Mouse (Mus musculus) midbrain, postnatal 0 days (tissue): Measurements from ENCODE around the gene Aldh18a1. TPM values are rescaled to one million over a fixed set of nuclear protein-coding genes. Genes with fewer than 3 reads are reported as not detected.

Experiments used
- ATAC-seq: fragments of 200-750 bp; cut with Nextera tagmentation; 2 replicates; pipeline ENCODE4 v1.8.0; 2017; ENCODE audit warnings: moderate number of reproducible peaks, mild to moderate bottlenecking, moderate TSS enrichment, moderate library complexity; ENCODE audit not compliant: low FRiP score
- DNase-seq: peaks from one replicate; pipeline ENCODE4 v3.0.0-alpha.2; 2015; ENCODE audit warnings: low spot score
- H3K27ac ChIP-seq: fragments of 300-500 bp; sonication (generic); 2 replicates; pipeline ENCODE4 v1.5.1; 2014; ENCODE audit warnings: low read depth, mild to moderate bottlenecking, low read length, mixed read lengths
- H3K27me3 ChIP-seq: fragments of 300-500 bp; sonication (generic); 2 replicates; pipeline ENCODE4 v1.6.1; 2014; ENCODE audit warnings: low read length, control low read depth, mixed read lengths; ENCODE audit not compliant: insufficient read depth
- H3K36me3 ChIP-seq: fragments of 300-500 bp; sonication (generic); 2 replicates; pipeline ENCODE4 v1.6.1; 2014; ENCODE audit warnings: low read length, control low read depth, mixed read lengths; ENCODE audit not compliant: insufficient read depth
- H3K4me1 ChIP-seq: fragments of 300-500 bp; sonication (generic); 2 replicates; pipeline ENCODE4 v1.6.1; 2014; ENCODE audit warnings: mild to moderate bottlenecking, control low read depth, antibody characterized with exemption, low read length, mixed read lengths; ENCODE audit not compliant: insufficient read depth
- H3K4me2 ChIP-seq: fragments of 300-500 bp; sonication (generic); 2 replicates; pipeline ENCODE4 v1.6.1; 2014; ENCODE audit warnings: low read depth, mild to moderate bottlenecking, low read length, mixed read lengths; ENCODE audit not compliant: poor library complexity, severe bottlenecking
- H3K4me3 ChIP-seq: fragments of 300-500 bp; sonication (generic); 2 replicates; pipeline ENCODE4 v1.5.1; 2014; ENCODE audit warnings: low read depth, mild to moderate bottlenecking, low read length, moderate library complexity
- H3K9ac ChIP-seq: fragments of 300-500 bp; sonication (generic); replicated peaks from 2 replicates; pipeline ENCODE4 v1.6.1; 2014; ENCODE audit warnings: mild to moderate bottlenecking, low read length, moderate library complexity, mixed read lengths; ENCODE audit not compliant: poor library complexity, severe bottlenecking
- H3K9me3 ChIP-seq: fragments of 300-500 bp; sonication (generic); 2 replicates; pipeline ENCODE4 v1.6.1; 2016; ENCODE audit warnings: low read length, control low read depth
- CTCF ChIP-seq: IDR thresholded peaks from 2 replicates; pipeline ENCODE4 v1.5.1; 2016; ENCODE audit warnings: antibody characterized with exemption, mild to moderate bottlenecking
- WGBS: fragments of 180-500 bp; shearing (Covaris S2); extraction: QIAGEN DNeasy Blood & Tissue Kit; methylation state at CpG from one replicate; pipeline ENCODE4 v1.1.7; 2014; 5-methylcytosine and 5-hydroxymethylcytosine counted together
- polyA plus RNA-seq: library from polyadenylated mRNA; unstranded; fragments of >200 nt; fragmentation: Nextera tagmentation; extraction: Ambion mirVana; gene quantifications from 2 replicates; pipeline ENCODE4 v1.2.1, GENCODE M21; 2015
- total RNA-seq: library from RNA; depleted of rRNA; stranded (reverse); fragments of >200 nt; gene quantifications from 2 replicates; pipeline ENCODE4 v1.2.3, GENCODE M21; 2014

Aldh18a1 gene
- total and polyA plus RNA-seq, 2 experiments from 2014 or later: 28.9 to 67.4 TPM

- Histone ChIP-seq H3K4me2 (no peak overlapping the region), H3K36me3 (no peaks in the 10 kb centered on the region), H3K9me3 (no peaks in the 10 kb centered on the region), H3K27me3 (no peaks in the 10 kb centered on the region), H3K4me3 (no peak overlapping the region), H3K9ac (no peak overlapping the region), H3K27ac (no peak overlapping the region), H3K4me1 (no peaks in the 10 kb centered on the region)
- 84% methylated on average over 2 of the region's 2 CpGs for WGBS
- ATAC-seq (no peak), DNase-seq (no peak)
- no peak for TF ChIP-seq CTCF
Observed at GRCm38 (mm10) chr19:40530323-40530722, 57.9 kb downstream of the Aldh18a1 start.

GRCm38 (mm10) chr19:40528254-40528653 is 60.0 kb downstream of the Aldh18a1 start:
- Histone ChIP-seq H3K4me3 (no peak overlapping the region), H3K27me3 (no peaks in the 10 kb centered on the region), H3K9me3 (no peaks in the 10 kb centered on the region), H3K4me1 (no peaks in the 10 kb centered on the region), H3K4me2 (no peak overlapping the region), H3K27ac (no peak overlapping the region), H3K9ac (no peak overlapping the region), H3K36me3 (no peaks in the 10 kb centered on the region)
- TF ChIP-seq CTCF: no peak
- ATAC-seq: no peak
- no peak for DNase-seq

GRCm38 (mm10) chr19:40526367-40527014 is 61.8 kb downstream of the Aldh18a1 start:
- Histone ChIP-seq H3K27me3 (no peaks in the 10 kb centered on the region), H3K9me3 (no peaks in the 10 kb centered on the region), H3K4me2 (no peak overlapping the region), H3K9ac (no peak overlapping the region), H3K4me1 (no peaks in the 10 kb centered on the region), H3K4me3 (no peak overlapping the region), H3K27ac (no peak overlapping the region), H3K36me3 (no peaks in the 10 kb centered on the region)
- DNase-seq (no peak), ATAC-seq (no peak)
- TF ChIP-seq CTCF: no peak
- WGBS: 77% methylated on average over 9 of the region's 9 CpGs

- H3K27ac ChIP-seq: no peak overlapping the region
- H3K36me3 ChIP-seq: no peaks in the 10 kb centered on the region
- no peak overlapping the region for H3K4me2 ChIP-seq
- H3K4me1 ChIP-seq: no peaks in the 10 kb centered on the region
- H3K9me3 ChIP-seq: no peaks in the 10 kb centered on the region
- TF ChIP-seq CTCF: no peak
- WGBS: 48% methylated on average over 8 of the region's 8 CpGs
- no peak overlapping the region for H3K4me3 ChIP-seq
- H3K9ac ChIP-seq: no peak overlapping the region
- no peaks in the 10 kb centered on the region for H3K27me3 ChIP-seq
- DNase-seq (no peak), ATAC-seq (no peak)
Observed at GRCm38 (mm10) chr19:40523431-40524005, 64.7 kb downstream of the Aldh18a1 start.

GRCm38 (mm10) chr19:40520403-40520802 is 67.9 kb downstream of the Aldh18a1 start:
- DNase-seq (no peak), ATAC-seq (no peak)
- H3K9ac ChIP-seq: no peak overlapping the region
- TF ChIP-seq CTCF: no peak
- 88% methylated on average over 5 of the region's 5 CpGs for WGBS
- no peak overlapping the region for H3K27ac ChIP-seq
- H3K4me3 ChIP-seq: no peak overlapping the region
- H3K36me3 ChIP-seq: no peaks in the 10 kb centered on the region
- H3K4me2 ChIP-seq: no peak overlapping the region
- H3K4me1 ChIP-seq: no peaks in the 10 kb centered on the region
- no peaks in the 10 kb centered on the region for H3K9me3 ChIP-seq
- H3K27me3 ChIP-seq: no peaks in the 10 kb centered on the region

- WGBS: 77% methylated on average over 1 of the region's 1 CpGs
Observed at GRCm38 (mm10) chr19:40518706-40519105, 69.6 kb downstream of the Aldh18a1 start.

More at GRCm38 (mm10) chr19:40518706-40519105, 69.6 kb downstream of the Aldh18a1 start:
- Histone ChIP-seq H3K36me3 (no peaks in the 10 kb centered on the region), H3K4me2 (no peak overlapping the region), H3K4me3 (no peak overlapping the region), H3K27ac (no peak overlapping the region), H3K9ac (no peak overlapping the region), H3K9me3 (no peaks in the 10 kb centered on the region), H3K4me1 (no peaks in the 10 kb centered on the region), H3K27me3 (no peaks in the 10 kb centered on the region)
- DNase-seq: no peak
- ATAC-seq: no peak
- TF ChIP-seq CTCF: no peak
